Mouse (Mus musculus) gastrocnemius, postnatal 14 days (tissue): ENCODE results near the gene Col4a2. TPM values are rescaled to one million over a fixed set of nuclear protein-coding genes. Genes with fewer than 3 reads are reported as not detected.

Experiments used
- DNase-seq: peaks from one replicate; pipeline ENCODE4 v3.0.0; 2021; ENCODE audit warnings: mixed read lengths
- intact Hi-C: fragments of 180-260 bp; cut with DNase I; formaldehyde crosslinking; loops from one replicate; pipeline ENCODE4 v1.15.1; 2025; ENCODE audit warnings: low total_unique reads
- long read RNA-seq, 2 experiments: library from polyadenylated mRNA; stranded (forward); transcript quantifications; one replicate each; pipeline ENCODE4 v2.0.0; 2021
- total RNA-seq, 2 experiments: library from RNA; stranded (reverse); gene quantifications; 2 replicates each; pipeline ENCODE4 v1.2.3; 2021

Col4a2 gene
- total RNA-seq: 100 to 1,000 TPM; 297 to 319 TPM
- long read RNA-seq, experiment 1, full-length matches to known transcripts: 103 of 447 reads
- long read RNA-seq, experiment 1, partial matches to known transcripts: 177 of 447 reads
- long read RNA-seq, experiment 1, other reads (novel, unspliced or antisense): 167 of 447 reads
- long read RNA-seq, experiment 2, full-length matches to known transcripts: 186 of 567 reads
- long read RNA-seq, experiment 2, partial matches to known transcripts: 359 of 567 reads
- long read RNA-seq, experiment 2, other reads (novel, unspliced or antisense): 22 of 567 reads

- peak; percentile 84 for DNase-seq
- intact Hi-C loops: no loop called here
Measured at GRCm38 (mm10) chr8:11312349-11313175, at the start of gene Col4a2, which contains the start of gene Col4a1. TSS of gene Col4a2 (plus strand) at chr8:11312805. TSS of gene Col4a1 (minus strand) at chr8:11312826.

- no peak for DNase-seq
- intact Hi-C loops: no loop called here
Measured at GRCm38 (mm10) chr8:11263848-11264247, 48.8 kb upstream of the Col4a2 start.

- intact Hi-C loops: no loop called here
- DNase-seq: no peak
Measured at GRCm38 (mm10) chr8:11265971-11266370, 46.6 kb upstream of the Col4a2 start.

GRCm38 (mm10) chr8:11266471-11266870 lies 46.1 kb upstream of the Col4a2 start:
- DNase-seq: no peak
- intact Hi-C loops: no loop called here

GRCm38 (mm10) chr8:11268753-11269152 lies 43.9 kb upstream of the Col4a2 start:
- DNase-seq: no peak
- intact Hi-C loops: no loop called here

- intact Hi-C loops: no loop called here
- peak; percentile 59 for DNase-seq
Measured at GRCm38 (mm10) chr8:11270826-11271225, 41.8 kb upstream of the Col4a2 start.

- no peak for DNase-seq
- intact Hi-C loops: no loop called here
Measured at GRCm38 (mm10) chr8:11272205-11272604, 40.4 kb upstream of the Col4a2 start.

GRCm38 (mm10) chr8:11273506-11274158 lies 39.0 kb upstream of the Col4a2 start:
- intact Hi-C loops: no loop called here
- DNase-seq: peak; percentile 73

- no peak for DNase-seq
- intact Hi-C loops: no loop called here
Measured at GRCm38 (mm10) chr8:11274415-11274814, 38.2 kb upstream of the Col4a2 start.

- intact Hi-C loops: no loop called here
- no peak for DNase-seq
Measured at GRCm38 (mm10) chr8:11276286-11276685, 36.3 kb upstream of the Col4a2 start.

GRCm38 (mm10) chr8:11277602-11278051 lies 35.0 kb upstream of the Col4a2 start:
- no peak for DNase-seq
- intact Hi-C loops: no loop called here

GRCm38 (mm10) chr8:11278101-11278611 lies 34.4 kb upstream of the Col4a2 start:
- DNase-seq: peak; percentile 70
- intact Hi-C loops: no loop called here

- peak; percentile 24 for DNase-seq
- intact Hi-C loops: no loop called here
Measured at GRCm38 (mm10) chr8:11279296-11279826, 33.2 kb upstream of the Col4a2 start.

GRCm38 (mm10) chr8:11280721-11281268 lies 31.8 kb upstream of the Col4a2 start:
- no peak for DNase-seq
- intact Hi-C loops: no loop called here

- intact Hi-C loops: no loop called here
- DNase-seq: peak; percentile 42
Measured at GRCm38 (mm10) chr8:11282139-11282538, 30.5 kb upstream of the Col4a2 start.

GRCm38 (mm10) chr8:11282696-11283095 lies 29.9 kb upstream of the Col4a2 start:
- intact Hi-C loops: no loop called here
- DNase-seq: no peak

GRCm38 (mm10) chr8:11283217-11283616 lies 29.4 kb upstream of the Col4a2 start:
- DNase-seq: peak; percentile 27
- intact Hi-C loops: no loop called here

GRCm38 (mm10) chr8:11285437-11285836 lies 27.2 kb upstream of the Col4a2 start:
- intact Hi-C loops: no loop called here

GRCm38 (mm10) chr8:11287139-11287538 lies 25.5 kb upstream of the Col4a2 start:
- intact Hi-C loops: no loop called here
- DNase-seq: no peak

More at GRCm38 (mm10) chr8:11285437-11285836, 27.2 kb upstream of the Col4a2 start:
- DNase-seq: no peak
